Mouse (Mus musculus): ENCODE data around the gene Fam122a.

Fam122a gene

DNA sequence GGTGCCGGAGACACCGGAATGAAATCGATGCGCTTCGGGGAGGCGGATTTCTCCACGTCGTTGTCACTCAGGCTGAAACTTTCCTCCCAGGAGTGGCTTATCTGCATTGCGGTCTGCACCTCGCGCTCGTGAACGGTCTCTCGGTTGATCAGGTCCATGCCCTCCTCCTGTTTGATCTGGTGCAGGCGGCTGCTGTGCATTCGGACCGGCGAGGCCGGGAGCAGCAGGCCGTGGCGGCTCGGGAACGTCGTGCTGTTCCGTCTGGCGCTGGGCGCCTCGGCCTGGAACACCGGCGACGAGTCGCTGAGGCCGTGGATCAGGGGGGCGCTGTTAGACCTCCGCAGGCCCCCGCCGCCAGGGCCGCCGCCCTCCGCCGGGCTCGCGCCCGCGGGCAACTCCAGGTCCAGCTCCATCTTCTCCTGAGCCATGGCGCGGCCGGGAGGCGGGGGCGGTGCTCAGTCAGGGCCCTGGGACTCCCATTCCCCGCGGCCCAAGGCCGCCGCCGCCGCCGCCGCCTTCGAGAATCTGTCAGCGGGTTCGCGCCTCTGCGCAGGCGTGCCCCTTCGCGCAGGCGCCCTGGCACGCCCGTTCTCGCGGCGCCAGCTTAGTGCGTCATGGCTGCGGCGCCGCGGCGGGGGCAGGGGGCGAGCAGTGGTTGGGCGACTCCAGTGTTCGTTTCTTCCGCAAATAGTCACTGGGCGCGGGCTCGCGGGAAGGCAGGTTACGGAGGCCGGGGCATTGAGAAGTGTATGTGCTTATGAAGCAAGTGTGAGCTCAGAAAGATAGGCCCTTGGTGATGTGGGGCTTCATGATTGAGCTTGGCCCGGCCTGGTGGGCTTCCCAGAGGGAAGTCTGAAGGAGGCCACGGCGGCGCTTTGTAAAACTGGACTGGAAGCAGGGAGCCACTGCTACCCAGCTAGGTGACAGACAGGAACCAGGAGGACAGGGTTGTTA lies at the start of gene Fam122a:
Gene Fam122a, minus strand, starts transcription at position 428 of the 954 bp plus-strand sequence.
- peak; percentile 87 for DNase-seq (ENCODE audit: low read depth, low spot score)

- no peak for DNase-seq (ENCODE audit: low read depth, low spot score)
These were observed 46.5 kb upstream of the Fam122a start for GRCm38 (mm10) chr19:24523476-24524313.

DNA sequence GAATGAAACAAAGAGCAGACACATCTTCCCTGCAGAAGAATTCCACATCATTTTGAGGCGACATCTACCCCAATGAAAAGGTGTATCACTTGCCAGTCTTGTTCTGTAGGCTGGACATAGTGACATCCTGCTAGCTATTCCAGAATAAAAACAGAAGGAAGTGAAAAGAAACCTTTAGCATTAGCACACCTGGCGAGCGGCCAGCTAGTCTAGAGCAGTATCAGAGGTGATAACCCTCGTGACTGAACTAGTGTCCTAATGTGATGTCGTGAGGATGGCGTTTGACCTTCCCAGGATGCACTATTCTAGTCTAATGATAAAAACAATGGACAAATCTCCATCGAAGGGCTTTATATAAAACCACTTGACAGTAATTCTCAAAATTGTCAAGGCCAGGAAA lies 44.8 kb upstream of the Fam122a start:
- no peak for DNase-seq (ENCODE audit: low read depth, low spot score)

DNA sequence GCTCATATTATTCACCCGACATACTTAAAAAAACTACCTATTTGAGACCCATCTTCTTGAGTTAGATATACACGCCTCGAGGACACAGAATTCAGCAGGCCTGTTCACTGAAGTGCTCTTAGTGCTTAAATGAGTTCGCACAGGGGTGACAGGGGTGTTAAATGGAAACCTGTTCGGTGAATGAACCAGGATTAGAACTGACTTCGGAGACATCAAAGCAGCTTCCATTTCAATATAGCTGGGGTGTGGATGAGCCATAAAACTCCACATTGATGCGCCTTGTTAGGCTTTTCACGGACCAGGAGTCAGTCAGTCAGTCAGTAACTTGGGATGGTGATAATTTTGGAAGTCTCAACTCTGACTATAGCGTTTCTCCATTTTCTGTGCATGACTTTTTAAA lies 44.0 kb upstream of the Fam122a start:
- no peak for DNase-seq (ENCODE audit: low read depth, low spot score)

- no peak for DNase-seq (ENCODE audit: low read depth, low spot score)
These were observed 42.7 kb upstream of the Fam122a start for GRCm38 (mm10) chr19:24519732-24520409.

GRCm38 (mm10) chr19:24518384-24518783 lies 41.2 kb upstream of the Fam122a start:
- no peak for DNase-seq (ENCODE audit: low read depth, low spot score)

DNA sequence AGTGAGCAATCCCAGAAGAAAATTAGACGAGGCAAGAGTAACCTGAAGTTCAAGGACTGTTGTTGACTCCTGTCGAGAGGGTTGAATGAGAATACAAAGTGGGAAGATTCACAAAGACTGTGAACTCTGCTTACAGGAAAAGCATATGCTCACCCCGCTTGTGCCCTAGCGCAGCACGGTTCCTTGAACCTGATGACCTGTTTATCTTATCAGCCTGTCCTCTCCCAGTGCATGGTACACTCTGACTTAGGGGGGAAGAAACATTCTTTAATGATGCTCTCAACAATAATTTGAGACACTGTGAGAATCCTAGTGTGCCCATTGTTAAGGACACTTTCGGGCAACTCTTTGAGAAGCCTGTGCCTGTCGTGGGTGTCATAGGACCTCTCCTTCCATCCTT lies 39.9 kb upstream of the Fam122a start:
- DNase-seq (ENCODE audit: low read depth, low spot score) = no peak

- no peak for DNase-seq (ENCODE audit: low read depth, low spot score)
These were observed 38.8 kb upstream of the Fam122a start for GRCm38 (mm10) chr19:24515941-24516340.

- DNase-seq (ENCODE audit: low read depth, low spot score) = no peak
These were observed 37.8 kb upstream of the Fam122a start for GRCm38 (mm10) chr19:24514661-24515642.

GRCm38 (mm10) chr19:24513105-24513843 lies 36.1 kb upstream of the Fam122a start:
- DNase-seq (ENCODE audit: low read depth, low spot score) = no peak

DNA sequence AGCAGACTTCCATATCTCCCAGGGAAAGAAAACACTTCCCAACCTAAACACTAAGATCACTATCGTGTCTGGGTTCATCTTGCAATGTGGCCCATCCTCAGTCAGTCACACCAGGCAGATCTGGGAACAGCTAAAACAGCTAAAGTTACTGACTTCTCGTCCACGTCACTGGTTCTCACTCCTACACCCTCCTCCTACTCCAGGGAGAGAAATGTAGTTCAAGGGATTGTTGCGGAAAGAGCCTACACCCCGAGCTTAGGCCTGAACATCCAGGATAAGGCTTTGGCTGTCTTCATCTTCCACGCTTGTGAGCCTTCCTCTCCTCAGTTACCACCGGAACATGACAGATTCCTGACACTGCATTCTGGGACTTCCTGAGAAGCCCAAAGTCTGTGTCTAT lies 34.8 kb upstream of the Fam122a start:
- no peak for DNase-seq (ENCODE audit: low read depth, low spot score)

DNA sequence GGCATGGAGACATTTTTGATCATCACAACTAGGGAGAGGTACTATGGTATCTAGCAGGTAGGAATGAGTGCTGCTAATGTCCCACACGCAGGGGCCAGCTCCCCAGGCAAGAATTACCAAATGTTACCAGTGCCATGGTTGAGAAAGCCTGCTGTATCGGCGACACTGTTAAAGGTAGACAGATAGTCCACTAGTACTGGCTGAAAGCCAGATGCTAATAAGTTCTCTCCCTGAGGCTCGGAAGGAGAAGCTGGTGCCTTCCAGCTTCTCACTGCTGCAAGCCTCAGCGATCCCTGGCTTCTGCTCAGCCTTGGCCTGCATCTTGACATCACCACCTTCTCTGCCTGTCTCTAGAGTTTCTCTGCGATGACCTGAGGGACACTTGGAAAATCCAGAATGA lies 32.2 kb upstream of the Fam122a start:
- DNase-seq (ENCODE audit: low read depth, low spot score) = no peak

GRCm38 (mm10) chr19:24508087-24508767 lies 31.1 kb upstream of the Fam122a start:
- DNase-seq (ENCODE audit: low read depth, low spot score) = no peak

DNA sequence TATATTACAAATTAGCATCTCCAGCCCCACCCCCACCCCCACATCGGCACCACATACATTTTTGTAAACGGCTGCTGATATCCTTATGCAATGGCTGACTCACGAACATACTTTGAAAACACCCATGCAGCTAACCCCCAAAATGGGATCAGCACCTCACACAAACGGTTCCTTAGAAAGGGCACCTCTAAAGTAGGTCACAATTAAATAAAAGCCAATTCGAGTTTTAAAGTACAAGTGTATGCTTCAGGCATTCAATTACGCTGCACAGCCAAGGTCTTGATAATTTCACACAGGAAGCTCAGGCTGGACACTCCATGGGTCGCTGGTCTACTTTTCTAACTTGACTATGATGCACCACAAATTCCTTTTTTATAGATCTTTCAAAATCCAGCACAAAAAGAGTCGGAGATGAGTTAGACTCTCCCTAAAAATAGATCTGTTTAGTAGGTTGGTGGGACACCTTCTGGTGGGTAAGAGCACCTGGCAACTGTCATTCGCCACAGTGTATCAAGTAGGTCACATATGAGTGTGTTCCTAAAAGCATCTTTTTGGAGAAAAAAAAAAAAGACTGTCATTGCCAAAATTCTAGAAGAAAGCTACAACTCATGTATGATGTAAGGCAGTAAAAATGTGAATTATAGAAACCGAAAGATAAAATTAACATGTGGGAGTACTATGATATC lies 25.7 kb upstream of the Fam122a start:
- DNase-seq (ENCODE audit: low read depth, low spot score) = no peak

DNA sequence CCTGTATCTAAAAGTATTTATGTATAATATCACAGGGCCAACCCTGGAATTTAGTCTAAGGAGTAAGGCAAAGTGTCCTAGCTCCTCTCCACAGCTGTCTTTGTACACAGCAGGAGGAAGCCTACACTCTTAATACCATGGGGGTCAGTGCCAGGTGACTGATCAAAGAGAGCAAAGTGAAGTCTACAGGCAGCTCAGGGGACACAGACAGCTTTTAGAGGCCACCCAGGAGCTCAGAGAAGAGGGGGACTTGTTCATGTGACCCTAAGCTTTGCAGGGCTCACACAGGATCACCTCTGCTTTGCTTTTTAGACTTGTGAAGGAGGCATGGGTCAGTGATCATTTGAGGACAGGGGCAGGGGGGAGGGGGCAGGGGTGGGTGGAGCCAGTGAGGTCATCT lies 24.4 kb upstream of the Fam122a start:
- DNase-seq (ENCODE audit: low read depth, low spot score) = no peak

- no peak for DNase-seq (ENCODE audit: low read depth, low spot score)
These were observed 23.3 kb upstream of the Fam122a start for GRCm38 (mm10) chr19:24500431-24500830.

GRCm38 (mm10) chr19:24499291-24499690 lies 22.1 kb upstream of the Fam122a start:
- DNase-seq (ENCODE audit: low read depth, low spot score) = no peak

GRCm38 (mm10) chr19:24493887-24494286 lies 16.7 kb upstream of the Fam122a start:
- no peak for DNase-seq (ENCODE audit: low read depth, low spot score)

DNA sequence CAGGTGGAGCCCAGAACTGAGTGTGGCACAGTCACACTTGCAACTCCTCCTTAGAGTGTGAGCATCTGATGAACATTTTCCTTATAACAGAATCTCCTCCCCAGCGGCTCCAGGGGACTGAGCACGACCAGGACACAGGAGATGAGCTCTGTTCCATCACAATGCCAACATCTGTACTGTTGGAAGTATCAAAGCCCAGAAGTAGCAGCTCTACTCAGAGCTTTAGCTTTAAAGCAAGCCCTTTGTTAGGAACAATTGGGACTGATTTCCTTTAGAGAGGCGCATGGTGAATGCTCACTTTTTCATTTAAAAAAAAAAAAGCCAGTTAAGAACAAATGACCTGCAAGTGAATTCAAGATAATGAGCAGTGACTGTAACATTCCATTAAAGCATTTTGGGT lies 14.7 kb upstream of the Fam122a start:
- DNase-seq (ENCODE audit: low read depth, low spot score) = no peak
